Mouse (Mus musculus): ENCODE measurements around the gene Camk2g.

DNA sequence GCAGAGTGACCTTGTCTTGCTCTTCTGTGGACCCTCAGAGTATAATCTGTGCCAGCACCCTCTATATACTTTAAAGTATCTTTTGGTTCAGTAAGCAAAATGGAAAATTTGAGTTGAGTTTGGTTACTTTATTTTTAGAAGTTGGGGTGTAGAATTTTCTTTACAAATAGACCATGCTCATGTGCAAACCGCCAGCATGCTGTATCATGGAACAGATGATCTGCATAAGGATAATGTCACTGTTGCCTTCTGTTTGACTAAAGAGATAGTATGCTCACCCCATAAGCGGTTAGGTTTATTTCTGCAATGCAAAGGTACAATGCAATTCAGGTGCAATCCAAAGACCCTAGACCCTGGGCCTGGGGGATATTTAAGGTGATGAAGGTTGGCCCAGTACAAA is 31.6 kb upstream of the Camk2g start:
- no peak for TF ChIP-seq USF1 (IDR thresholded peaks at IDR 0.05; ENCODE audit: low read depth, low read length)
- no peak for TF ChIP-seq MYC (IDR thresholded peaks at IDR 0.05; ENCODE audit: low read depth, low read length)
- no peak for TF ChIP-seq ELF1 (IDR thresholded peaks at IDR 0.05; ENCODE audit: low read depth, low read length)
- TF ChIP-seq CTCF (IDR thresholded peaks at IDR 0.05 in 2 of 3, conservative IDR thresholded peaks at IDR 0.05 in 1 of 3; ENCODE audit: control insufficient read depth in 1 of 3, insufficient read depth in 1 of 3, low read depth in 2 of 3, low read length in 3 of 3, poor library complexity in 1 of 3, severe bottlenecking in 1 of 3), result no peak
- no peak for TF ChIP-seq GATA1 (IDR thresholded peaks at IDR 0.05; ENCODE audit: low read depth, low read length)
- no peak for TF ChIP-seq MAFK (IDR thresholded peaks at IDR 0.05; ENCODE audit: borderline replicate concordance, low read depth, low read length)
